Mouse (Mus musculus): Measurements from ENCODE around the gene Lats2.

Lats2 gene

DNA sequence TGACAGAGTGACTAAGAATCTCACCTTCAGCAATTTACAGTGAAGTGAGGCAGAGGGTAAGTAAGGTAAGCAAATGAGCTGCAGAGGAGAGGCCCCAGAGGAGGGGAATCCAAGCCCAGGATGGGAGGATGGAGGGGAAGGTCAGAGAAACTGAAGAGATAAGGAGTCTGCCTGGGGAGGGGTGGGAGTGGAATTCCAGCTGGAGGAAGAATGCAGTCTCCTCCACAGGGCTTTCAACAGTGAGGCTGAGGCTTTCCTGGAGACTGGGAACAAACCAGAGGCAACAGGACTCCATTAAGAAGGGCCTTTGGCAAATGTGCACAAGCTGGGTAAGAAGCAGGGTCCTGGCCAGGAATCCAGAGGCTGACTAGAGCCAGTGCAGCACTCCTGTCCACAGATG is 21.1 kb downstream of the Lats2 start:
- no peak for DNase-seq (ENCODE audit: low read depth, low spot score)

DNA sequence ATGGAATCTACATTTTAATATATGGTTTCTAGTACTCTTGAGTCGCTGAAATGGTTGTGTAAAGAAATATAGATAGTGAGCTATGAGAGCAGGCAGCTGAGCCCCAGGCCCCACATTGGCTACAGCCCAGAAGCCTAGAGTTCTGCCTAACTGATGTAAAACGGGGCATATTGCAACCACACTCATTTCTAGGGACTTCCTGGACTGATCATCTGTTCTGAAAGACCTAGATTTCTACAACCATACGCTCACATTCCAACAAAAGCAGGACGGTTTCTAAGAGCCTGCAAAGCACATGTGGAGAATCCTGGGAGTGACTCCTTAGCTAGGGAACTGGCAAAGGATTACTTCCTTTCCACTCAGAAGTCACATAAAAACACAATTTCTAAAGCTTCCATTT is 22.0 kb downstream of the Lats2 start:
- no peak for DNase-seq (ENCODE audit: low read depth, low spot score)

DNA sequence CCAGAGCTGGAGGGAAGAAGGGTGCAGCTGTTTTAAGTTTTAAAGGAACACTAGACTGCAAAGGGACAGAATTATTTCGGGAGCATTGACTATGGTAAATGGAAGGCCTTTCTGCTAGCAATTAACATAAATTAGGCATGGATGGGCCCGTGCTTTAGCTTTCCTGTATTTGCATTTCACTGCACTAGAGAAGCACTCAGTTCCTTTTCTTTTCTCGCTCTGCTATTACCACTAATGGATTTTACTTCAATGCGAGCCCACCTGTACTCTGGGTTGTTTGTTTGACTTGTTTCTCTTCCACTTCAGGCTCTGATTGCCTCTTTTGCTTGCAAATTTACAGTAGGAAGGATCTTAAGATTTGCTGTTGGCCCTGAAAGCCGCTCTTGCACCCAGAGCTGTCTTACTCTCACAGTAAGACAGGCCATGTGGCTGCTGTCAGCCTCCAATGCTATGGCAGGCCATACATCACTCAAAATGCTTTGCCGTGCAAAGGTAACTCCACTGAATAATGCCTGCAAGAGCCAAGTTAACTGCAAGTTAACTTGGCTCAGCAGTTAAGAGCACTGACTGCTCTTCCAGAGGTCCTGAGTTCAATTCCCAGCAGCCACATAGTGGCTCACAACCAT is 25.4 kb downstream of the Lats2 start:
- DNase-seq (ENCODE audit: low read depth, low spot score), result peak; percentile 10

DNA sequence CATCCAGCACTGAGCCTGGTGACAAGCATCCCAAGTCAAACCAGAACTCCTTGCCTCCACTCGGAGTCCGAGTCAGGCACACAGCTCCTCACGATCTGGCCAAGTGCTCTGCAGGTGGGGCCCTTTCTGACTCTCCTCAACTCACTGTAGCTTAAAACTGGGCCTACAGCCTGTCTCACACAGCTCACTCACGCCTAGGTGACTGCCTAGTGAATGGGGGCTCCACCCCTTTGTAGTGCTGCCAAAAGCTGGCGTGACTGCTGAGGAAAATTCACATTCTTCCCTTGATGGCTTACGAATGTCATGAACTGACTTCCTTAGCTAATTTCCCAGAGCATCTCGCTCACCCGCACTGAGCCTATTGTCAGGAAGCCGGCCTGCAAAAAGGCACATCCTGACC is 27.7 kb downstream of the Lats2 start:
- DNase-seq (ENCODE audit: low read depth, low spot score), result peak; percentile 14

DNA sequence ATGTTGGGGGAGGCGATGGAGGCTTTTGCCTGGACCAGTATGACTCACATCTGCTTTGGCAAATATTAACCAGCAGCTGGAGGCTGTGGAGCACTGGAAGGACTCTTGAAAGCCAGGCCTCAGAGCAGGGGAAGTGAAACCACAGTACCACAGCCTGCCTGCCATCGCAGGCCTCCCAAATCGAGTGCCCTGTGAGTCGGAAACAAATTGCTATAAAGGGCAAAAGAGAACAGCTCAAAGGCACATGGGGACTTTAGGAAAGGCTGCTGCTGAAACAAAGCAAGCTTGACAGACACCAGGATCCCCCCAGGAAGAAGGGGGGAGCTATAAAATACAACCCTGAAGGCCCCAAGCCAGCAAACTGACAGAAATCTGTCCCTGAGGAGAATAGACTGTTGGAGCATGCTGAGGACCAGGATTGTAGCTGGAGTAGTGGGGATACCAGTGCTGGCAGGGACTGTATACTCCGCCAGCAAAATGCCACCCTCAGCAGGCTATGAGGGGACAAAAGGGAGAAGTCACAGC is 28.2 kb downstream of the Lats2 start:
- DNase-seq (ENCODE audit: low read depth, low spot score), result no peak

DNA sequence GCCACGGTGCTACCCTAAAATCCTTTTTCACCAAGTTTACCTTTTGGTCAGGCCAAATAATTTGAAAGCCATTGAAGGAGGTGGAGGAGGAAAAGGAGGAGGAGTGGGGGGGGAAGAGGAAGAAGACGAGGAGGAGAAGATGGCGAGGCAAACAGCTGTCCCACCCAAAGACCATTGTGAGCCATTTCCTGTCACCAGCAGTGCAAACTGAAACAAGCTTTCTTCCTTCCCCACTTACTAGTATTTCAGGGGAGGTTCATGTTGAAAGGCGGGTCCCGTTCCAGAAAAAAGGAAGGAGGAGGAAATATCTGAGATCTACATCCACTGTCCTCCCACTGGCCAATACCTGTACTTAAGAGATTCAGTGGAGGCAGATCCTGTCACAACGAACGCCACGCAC is 28.8 kb downstream of the Lats2 start:
- no peak for DNase-seq (ENCODE audit: low read depth, low spot score)

DNA sequence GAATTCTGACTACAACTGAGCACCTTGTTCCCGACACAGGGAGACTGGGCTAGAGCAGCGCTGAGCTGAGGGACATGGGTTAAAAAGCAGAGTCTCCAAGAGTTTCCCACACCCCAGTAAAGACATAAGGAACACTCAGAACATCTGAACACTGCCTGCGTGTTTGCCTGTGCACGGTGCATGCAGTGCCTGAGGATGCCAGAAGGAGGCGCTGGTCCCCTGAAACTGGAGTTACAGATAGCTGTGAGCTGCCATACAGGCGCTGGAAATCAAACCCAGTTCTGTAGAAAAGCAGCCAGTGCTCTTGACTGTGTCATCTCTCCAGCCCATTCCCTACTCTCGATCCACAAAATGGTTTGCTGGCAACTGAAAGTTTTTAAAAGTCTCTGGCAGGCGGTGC is 32.0 kb downstream of the Lats2 start:
- no peak for DNase-seq (ENCODE audit: low read depth, low spot score)

DNA sequence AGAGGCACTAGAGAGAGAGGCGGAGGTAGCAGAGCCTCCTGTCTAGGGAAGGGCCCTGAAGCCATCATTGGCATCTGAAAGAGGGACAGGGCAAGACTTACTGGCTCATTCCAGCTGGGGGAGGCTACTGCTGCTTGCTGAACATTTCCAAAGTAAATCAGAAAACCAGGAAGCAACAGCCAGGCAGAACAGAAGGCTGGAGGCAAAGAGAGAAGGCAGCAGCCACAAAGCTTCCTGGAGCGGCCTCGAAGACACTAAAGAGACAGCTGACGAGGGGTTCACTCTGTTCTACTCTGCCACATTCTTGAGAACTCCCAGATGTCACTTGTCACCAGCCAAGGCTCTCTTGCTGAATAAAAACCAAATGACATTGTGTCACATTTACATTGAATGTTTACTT is 33.7 kb downstream of the Lats2 start:
- DNase-seq (ENCODE audit: low read depth, low spot score), result no peak

DNA sequence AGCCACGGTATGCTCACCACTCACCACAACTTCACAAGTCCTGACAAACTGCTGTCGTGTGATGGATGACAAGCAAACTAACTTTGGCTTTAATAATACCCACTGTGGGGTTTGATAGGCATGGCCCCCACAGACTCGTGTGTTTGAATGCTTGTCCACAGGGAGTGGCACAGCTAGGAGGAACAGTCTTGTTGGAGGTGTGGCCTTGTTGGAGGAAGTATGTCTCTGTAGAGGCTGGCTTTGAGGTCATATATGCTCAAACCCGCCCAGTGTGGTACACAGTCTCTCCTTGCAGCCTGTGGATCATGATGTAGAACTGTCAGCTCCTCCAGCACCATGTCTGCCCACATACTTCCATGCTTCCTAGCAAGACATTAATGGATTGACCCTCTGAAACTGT is 39.9 kb downstream of the Lats2 start:
- no peak for DNase-seq (ENCODE audit: low read depth, low spot score)

DNA sequence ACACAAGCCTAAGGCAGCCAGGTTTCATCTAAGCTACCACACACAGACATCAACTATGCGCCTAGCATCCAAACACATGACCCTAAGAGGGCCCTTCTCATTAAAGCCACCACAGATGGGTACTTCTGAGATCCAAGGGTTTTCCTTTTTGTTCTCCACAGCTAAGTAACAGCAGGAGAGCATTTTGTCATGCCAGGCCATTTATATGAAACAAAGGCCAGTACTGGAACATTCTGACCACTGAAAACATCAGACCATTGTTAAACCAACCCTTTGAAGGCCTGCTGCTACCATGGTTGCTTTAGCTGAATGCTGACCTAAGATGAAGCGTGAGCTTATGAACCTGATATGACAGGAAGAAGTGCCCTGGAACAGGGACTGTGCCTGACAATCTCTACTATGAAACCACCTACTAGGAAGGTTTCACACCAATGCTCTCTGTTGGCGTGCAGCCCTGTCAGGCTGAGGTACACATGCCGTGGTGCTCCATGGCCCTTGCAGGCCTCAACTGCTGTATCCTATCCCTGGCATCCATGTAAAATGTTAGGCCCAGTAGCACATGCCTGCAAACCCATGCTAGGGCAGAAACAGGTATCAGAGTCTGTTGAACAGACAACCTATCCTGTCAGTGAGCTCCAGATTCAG is 41.5 kb downstream of the Lats2 start:
- DNase-seq (ENCODE audit: low read depth, low spot score), result peak; percentile 24

DNA sequence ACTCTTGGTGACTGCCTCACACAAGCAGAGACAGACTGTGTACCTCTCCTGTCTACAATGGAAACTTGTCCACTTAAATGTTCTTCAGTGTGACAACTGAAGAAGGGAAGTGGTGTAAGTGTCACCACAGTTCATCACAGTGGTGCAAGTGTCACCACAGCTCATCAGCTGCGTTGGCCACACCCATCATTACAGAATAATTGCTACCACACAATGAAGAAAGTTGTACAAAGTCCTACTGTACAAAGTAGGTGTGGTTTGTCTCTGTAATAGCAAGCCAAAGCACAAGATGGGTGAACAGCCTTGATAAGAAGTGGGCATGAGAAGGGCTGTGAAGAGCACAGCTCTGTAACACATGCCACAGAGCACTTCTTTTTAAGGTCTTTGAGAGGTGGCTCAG is 45.3 kb downstream of the Lats2 start:
- DNase-seq (ENCODE audit: low read depth, low spot score), result no peak

DNA sequence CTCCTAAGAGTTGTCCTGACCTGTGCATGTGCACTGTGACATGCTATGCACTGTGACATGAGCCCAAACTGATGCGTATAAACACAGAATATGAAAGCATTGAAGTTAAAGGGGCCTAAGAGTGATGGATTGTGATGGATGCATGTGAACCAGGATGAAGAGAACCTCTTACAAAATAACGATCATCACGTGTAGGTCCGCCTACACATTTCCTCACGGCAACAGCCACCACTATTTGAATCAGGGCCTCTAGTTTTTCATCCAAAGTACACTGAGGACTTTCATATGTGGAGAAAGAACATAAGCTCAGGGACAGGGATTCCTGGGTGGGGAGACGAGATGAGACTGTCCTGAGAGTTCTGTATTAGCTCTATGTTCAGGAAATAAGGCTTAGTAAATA is 47.1 kb downstream of the Lats2 start:
- DNase-seq (ENCODE audit: low read depth, low spot score), result no peak

DNA sequence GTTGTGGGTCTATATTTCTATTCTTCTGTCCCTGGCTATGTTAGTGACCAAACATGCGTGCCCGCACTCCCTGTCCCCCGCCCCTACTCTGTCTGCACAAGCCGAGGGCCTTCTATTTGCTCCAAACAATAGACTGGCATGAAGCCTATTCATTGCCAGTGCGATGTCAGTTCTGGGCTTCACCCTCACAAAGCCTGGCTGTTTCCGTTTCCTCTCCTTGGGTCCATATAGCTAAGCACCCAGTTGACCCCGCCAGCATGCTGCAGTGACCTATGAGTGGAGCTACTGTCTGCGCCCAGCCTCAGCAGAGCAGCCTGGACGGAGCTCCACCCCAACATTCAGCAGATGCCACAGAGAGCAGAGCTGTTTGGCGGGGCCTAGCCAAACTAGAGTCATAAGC is 49.0 kb downstream of the Lats2 start:
- peak; percentile 30 for DNase-seq (ENCODE audit: low read depth, low spot score)

DNA sequence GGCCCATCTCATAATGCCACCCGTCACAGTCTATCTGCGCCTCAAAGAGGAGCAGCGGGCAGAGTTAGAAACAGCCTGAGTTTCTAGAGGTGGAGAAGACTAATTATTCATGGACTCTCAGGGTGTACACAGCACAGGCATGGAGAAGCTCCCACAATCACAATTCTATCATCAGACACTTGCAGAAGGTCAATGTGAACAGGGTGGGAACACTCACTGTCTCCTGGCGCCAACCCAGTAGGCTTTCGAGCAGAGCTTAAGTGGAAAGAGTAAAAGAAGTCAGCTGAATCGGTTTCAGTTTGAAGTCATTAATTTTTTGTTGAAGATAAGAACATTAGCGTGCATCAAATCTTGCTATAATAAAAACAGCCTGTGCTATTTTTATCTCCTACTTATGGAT is 49.6 kb downstream of the Lats2 start:
- DNase-seq (ENCODE audit: low read depth, low spot score), result no peak

DNA sequence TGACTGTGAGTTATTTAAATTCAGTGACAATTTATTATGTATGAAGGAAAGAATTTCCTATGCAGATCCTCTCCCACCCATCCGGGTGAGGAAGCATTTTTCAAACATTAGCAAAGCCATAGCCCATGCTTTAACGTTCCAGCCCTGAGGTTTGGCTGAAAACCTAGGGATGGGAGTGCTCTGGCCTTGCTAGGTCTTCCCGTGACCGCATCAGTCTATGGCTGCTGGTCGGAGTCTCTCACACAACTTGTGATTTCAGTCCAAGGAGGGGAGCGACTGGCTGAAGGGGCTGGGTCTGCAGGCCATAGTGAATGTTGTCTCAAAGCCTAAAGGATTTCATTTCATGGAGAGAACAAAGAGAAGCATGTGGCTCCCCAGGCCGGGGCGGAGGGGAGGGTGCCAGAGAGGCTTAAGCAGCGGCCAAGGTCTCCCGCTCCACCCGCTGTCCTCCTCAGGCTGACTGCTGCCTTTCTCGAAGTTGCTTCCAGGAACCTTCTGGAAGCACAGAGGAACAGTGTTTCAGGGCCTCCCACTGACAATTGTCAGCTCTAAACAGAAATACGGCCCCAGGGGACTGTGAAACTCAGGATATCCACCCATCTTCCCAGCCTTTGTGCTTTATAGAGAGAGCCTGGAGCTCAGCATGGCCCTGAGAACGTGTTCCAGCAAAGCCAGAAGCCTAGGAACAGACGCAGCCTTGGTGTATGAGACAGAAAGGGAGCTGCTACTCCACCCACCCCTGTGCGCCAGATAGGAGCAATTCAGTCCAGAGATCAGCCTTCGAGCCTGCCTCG is 50.9 kb downstream of the Lats2 start:
- no peak for DNase-seq (ENCODE audit: low read depth, low spot score)

DNA sequence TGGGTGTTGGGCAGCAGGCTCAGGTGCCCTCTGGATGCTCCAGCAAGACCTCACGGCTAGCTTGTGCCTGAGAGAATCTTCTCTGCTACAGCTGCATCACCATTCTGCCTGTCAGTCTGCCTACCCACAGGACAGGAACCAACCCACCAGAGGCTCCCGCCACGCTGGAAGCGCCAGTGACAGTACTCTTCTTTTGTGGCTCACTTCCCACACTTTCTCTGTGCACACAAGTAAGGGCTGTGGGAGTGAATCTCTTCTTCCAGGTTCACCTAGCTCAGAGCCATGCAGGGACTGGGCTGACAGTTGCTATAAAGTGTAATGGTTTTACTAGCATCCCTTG is 51.5 kb downstream of the Lats2 start:
- no peak for DNase-seq (ENCODE audit: low read depth, low spot score)

DNA sequence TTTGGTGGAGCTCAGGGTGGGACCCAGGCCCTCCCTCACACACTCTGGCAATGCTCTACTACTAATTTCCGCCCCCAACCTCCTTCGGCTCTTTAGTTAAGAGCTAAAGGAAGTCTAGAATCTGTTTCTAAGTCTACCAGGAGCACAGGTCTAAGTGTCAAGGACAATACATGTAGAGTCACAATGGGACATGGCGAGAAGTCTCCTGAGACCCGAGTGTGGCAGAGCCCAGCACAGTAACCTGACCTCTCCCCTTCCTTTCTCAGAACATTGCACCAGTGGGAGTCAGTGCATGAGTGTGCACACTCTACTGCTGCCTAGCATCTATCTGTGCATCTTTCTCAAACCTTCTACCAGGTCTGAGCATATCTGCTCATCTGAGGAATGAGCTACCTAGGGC is 52.4 kb downstream of the Lats2 start:
- DNase-seq (ENCODE audit: low read depth, low spot score), result no peak

DNA sequence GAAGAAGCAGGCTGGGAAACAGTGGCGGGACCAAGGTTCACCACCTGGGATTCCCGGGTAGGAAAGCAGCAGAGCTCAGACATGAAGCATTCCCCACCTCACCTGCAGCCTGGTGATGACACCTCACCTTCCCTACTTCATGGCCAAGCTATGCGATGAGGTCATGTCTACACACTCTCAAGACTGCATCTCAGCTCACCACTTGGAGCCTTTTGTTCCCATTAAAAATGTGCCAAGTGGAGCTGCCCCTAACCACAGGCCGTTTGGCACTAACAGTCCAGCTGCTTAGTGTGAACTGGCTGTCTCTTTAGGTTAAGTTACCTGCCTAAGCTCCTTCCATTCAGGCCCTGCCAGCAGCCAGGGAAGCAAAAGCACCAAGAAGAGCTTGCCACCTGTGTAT is 53.1 kb downstream of the Lats2 start:
- DNase-seq (ENCODE audit: low read depth, low spot score), result no peak

DNA sequence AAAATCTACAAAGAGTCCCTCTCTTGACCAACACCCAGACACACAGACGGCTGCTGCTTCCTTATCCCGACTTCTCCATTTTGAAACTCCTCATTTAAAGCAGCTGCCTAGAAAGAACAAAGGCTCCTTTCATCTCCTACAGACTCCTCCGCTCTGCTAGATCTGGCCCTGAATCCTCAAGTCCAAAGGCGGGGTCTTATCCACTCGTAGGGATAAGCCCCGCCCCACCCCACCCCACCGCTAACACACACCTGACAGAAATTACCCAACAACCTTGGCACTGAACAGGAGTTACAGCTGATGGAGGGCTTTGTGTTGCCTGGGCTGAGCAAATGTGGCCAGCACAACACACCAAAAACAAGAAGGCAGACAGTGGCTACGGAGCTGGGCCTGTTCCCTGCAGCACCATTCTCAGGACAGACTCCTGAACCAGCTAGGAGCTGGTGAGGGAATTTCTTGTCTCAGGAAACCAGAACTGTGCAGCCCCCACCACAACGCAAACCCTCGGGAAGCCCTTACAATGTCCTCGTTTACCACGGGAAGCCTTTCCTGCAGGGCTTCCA is 56.2 kb downstream of the Lats2 start:
- no peak for DNase-seq (ENCODE audit: low read depth, low spot score)

DNA sequence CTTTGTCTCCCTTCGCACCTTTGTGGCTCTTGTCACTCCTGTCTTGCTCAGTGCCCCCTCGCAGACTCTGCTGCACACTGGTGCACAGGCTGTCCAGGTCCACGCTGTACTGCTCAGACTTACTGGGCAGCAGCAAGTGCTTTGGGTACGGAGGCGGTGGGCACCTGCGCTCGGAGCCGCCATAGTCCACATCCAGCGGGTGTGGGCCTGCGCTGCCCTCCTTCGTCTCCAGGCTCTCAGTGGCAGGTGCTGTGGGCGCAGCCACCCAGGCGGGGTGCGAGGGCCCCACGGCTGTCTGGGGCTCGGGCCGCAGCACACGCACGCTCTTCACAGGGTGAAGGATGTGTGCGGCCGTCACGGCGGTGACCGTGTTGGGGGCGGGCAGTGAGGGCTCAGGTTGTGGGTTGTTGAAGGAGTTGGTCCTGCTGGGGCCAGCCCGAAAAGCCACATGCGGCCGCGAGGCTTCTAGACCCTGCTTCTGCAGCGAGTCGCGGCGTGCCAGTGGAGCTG is 58.7 kb downstream of the Lats2 start:
- DNase-seq (ENCODE audit: low read depth, low spot score), result no peak

DNA sequence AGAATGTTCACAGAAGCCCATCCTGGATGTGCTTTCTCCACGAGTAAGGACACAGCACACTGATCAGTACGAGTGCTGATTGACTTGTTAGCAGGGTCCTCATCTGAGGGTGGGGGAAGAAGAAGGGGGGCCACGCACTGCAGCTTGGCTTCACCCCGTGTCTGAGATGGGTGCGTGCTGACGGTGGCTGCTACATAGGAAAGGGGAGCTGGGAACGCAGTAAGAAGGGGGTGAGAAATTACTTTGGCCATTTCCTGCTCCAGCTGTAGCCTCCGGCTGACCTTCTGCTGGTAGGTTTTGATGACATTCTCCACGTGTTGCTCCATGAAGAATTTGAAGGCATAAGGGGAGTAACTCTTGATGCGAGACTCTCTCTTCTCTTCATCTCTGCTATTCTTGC is 59.2 kb downstream of the Lats2 start:
- DNase-seq (ENCODE audit: low read depth, low spot score), result no peak

DNA sequence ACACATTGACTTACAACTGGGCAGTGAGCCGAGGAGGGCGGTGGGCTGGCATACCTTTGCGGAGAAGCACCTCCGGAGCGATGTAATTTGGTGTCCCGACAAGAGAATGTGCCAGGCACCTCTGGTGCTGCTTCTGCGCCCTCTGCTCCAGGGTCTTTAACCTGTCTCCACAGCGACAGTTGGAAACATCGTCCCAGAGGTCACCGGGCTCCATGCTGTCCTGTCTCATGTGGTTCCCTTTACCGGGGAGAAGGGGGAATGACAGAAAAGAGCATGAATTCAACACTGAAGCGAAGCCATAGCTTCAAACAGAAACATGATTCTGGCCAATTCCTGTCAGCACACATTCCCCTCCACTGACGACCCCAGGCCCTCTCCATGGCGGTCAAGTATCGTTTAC is 62.1 kb downstream of the Lats2 start:
- no peak for DNase-seq (ENCODE audit: low read depth, low spot score)
